Mouse (Mus musculus) brain, adult 2 months (tissue): ENCODE data around the gene Zfp280c.

Experiments
- DNase-seq: peaks from one replicate; pipeline ENCODE4 v3.0.0; 2011; ENCODE audit warnings: low read depth, low spot score

The Zfp280c gene

DNA sequence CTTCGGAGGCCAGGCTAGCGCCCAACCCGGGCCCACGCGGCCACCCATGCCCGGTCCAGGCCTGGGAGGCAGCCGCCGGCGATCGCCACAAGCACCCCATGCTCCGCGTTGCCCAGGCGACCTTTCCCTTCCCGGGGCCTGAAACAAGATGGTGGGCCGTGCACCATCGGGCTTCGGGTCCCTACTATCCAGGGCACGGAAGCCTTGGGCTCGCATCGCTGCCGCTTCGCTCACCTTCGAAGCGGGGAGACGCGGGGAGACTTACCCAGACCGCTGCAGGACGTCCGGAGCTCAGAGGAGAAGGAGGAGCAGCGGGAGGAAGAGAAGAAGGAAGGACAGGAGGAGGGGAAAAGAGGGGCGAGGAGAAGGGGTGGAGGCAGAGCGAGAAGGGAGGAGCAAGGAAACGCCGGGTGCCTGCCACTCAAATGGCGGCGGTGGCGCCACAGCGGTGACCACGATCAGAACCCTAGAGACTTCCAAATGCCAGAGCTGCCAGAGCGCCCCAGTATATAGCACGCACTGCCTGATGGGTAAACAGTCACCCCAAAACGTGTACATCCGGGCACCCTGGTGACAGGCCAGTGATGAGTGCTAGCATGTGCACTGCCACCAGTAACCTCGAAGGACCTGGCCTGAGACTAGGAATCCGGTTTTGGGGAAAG, at the start of gene Zfp280c:
Zfp280c (minus strand) TSS at position 406 of the 662 bp plus-strand sequence.
- DNase-seq, result peak; percentile 91

- DNase-seq, result no peak
Measured at GRCm38 (mm10) chrX:48637032-48637431, 42.7 kb upstream of the Zfp280c start.

GRCm38 (mm10) chrX:48624054-48624420, 29.7 kb upstream of the Zfp280c start:
- no peak for DNase-seq

DNA sequence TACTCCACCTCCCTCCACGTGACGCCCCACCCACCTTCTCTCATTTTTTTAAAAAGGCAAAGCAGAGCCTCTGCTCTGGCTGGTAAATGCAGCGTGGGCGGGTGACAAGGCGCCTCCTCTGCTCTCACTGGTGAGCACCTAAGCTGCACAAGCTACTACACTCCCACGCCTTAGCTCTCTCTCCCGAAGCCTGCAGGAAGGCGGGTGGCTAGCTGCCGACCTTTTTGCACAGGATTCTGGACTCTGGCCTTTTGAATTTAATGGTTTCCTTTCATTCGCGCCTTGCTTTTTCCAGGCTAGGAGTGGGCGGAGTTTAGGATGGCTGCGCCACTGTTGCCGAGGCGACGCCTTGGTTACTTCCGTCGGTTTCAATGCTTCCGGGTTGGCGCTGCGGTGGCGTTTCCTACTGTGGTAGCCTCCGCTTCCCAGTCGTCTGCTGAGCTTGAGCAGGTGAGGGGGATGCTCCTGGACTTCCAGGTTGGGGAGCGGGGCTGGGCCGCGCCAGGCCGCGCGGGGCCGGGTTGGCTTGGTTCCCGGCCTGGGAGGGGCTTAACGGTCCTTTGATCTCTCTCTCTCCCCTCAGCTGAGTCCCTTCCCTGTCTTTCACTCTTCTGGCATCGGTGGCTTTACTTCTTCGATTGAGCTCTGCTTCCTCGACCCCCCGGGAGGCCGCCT, 29.2 kb upstream of the Zfp280c start, which contains the start of gene Slc25a14:
Slc25a14 (plus strand) TSS at position 35 of the 675 bp plus-strand sequence.
- DNase-seq, result peak; percentile 93

DNA sequence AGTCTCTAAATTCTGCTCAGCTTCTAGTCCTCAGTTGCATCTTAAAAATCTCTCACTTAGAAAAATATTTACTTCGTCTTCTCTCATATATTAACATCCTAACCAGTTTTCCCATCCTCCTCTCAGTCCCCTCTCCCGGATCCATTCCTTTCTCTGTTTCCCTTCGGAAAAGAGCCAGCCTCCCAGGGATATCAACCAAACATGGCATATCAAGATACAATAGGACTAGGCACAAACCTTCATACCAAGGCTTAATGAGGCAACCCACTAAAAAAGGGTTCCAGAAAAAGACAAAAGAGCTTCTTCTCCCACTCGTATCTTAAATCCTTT, 28.7 kb upstream of the Zfp280c start:
- DNase-seq, result no peak

DNA sequence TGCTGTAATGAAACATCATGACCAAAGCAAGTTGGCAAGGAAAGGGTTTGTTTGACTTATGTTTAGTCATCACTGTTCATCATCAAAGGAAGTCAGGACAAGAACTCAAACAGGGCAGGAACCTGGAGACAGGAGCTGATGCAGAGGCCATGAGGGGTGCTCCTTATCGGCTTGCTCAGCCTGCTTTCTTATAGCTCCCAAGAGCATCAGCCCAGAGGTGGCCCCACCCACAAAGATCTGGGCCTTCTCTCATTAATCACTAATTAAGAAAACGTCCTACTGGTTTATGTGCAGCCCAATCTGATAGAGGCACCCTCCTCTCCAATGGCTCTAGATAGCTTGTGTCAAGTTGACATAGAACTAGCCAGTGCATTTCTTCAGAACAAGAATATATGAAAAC, 10.6 kb upstream of the Zfp280c start:
- no peak for DNase-seq

DNA sequence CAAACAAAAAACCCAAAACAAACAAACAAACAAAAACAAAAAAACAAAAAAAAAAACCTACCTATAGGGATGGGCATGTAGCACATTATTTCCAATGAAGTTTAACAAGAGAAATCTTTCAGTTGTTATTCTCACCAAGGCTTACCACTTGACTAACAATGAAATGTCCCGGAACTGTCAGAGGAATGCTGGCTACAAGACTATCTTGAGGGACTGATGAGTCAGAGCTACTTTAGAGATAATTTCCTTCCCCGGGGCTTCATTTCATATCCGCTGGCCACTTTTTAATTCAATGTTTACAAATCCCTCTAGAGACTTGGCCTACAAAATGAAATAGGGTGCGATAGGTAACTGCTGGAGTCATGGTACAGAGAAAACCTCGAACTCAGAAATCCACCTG, 2.6 kb upstream of the Zfp280c start:
- DNase-seq, result no peak

GRCm38 (mm10) chrX:48596053-48596452, 1.7 kb upstream of the Zfp280c start:
- no peak for DNase-seq

DNA sequence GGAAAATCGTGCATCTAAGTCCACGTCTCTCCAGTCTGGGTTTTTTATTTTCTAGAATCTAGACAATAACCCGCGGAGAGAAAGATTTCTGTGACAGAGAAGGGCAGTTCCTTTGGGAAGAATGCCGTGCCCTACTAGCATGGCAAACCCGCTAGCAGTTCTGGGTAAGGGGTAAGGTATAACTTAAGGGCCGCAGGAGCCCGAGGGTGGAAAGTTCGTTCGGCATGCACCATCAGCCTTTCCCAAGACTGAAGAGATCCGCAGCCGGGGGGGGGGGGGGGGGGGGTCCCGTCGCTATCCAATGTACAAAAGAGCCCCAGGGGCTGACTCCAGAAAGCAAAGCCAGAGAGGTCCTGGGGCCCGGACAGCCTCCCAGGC, 594 bp downstream of the Zfp280c start:
- DNase-seq, result peak; percentile 7

GRCm38 (mm10) chrX:48583332-48583731, 11.0 kb downstream of the Zfp280c start:
- no peak for DNase-seq

- peak; percentile 88 for DNase-seq
Measured at GRCm38 (mm10) chrX:48532175-48532574, 62.1 kb downstream of the Zfp280c start.

DNA sequence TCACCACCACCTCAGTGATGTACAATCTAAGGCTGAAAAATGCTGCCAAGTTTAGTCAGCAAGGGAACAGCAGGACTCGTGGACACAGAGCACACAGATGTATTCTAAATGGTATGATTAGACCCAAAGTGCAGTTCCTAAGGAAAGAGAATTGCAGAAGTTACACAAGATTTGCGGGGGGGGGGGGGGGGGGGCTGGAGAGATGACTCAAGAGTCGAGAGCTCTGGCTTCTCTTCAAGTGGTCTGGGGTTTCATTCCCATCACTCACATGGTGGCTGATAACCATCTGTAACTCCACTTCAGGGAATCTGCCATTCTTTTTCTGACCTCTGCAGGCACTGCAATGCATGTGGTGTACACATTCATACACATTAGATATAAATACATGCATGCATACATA, 67.9 kb downstream of the Zfp280c start:
- no peak for DNase-seq

DNA sequence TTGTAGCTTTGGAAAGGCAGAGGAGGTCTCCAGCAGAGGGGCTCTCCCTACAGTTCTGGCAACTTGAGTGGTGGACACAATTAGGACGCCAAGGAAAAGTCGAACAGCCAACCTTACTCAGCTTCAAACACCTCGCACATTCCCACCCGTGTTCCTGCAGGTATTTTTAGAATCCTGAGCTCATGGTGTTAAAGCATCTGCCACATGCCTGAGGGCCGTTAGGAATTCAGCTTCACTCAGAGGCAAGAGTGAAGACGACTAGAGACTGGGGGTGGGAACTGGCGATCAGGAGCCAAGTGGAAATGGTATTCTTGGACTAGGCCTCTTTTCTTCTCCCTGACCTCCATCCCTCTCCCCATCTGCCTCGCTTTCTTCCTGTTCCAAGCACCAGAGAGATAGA, 68.4 kb downstream of the Zfp280c start:
- DNase-seq, result peak; percentile 87

- no peak for DNase-seq
Measured at GRCm38 (mm10) chrX:48525332-48525731, 69.0 kb downstream of the Zfp280c start.

GRCm38 (mm10) chrX:48523512-48523911, 70.8 kb downstream of the Zfp280c start:
- peak; percentile 23 for DNase-seq

DNA sequence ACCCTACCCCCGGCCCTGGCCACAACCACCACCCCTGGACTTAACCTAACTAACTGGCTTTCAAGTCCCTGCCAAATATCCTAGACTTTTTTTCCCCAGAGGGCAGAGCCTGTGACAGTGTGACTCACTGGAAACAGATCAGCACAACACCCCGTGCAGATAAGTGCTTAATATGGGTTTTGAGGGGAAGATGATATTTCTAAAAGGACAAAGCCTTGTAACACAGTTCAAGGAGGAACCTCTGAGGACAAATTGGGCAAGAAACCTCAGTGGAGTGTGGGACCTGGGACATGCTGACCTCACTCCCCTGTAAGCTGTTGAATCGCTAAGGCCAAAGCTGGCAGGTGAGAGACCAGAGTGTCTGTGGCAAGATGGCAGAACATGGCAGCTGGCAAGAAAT, 72.7 kb downstream of the Zfp280c start:
- DNase-seq, result peak; percentile 13

GRCm38 (mm10) chrX:48519549-48520085, 74.7 kb downstream of the Zfp280c start:
- DNase-seq, result peak; percentile 25

- DNase-seq, result peak; percentile 84
Measured at GRCm38 (mm10) chrX:48518808-48519548, 75.3 kb downstream of the Zfp280c start, which contains the start of gene Rab33a. TSS of gene Rab33a (plus strand) at chrX:48519285.

DNA sequence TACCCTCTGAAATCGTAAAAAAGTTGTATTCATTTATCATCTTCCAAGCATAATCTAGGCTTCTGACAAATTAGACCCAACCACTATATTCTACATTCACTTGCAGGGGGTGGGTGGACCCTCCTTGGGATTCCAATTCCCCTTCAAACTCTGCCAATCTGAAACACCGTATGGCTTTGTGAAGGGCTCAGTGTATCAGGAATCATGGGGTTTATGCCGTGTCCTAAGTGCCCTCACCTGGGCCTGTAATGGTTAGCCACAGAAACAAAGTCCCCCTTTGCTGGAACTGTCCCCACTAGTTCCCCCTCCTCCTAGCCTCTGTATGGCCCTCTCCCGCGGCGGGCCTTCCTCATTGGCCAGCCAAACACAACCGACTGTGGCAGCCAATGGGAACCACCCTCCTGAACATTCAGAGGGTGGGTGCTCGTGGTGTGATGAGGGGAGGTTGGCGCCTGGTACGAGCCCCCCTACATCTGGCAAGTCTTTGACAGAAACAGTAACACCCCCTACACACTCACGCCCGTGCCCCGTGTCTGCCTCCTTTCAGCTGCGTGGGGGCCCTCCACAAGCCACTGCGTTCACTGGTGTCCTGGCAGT, 76.0 kb downstream of the Zfp280c start:
- DNase-seq, result peak; percentile 84

- DNase-seq, result no peak
Measured at GRCm38 (mm10) chrX:48513824-48514223, 80.5 kb downstream of the Zfp280c start.

DNA sequence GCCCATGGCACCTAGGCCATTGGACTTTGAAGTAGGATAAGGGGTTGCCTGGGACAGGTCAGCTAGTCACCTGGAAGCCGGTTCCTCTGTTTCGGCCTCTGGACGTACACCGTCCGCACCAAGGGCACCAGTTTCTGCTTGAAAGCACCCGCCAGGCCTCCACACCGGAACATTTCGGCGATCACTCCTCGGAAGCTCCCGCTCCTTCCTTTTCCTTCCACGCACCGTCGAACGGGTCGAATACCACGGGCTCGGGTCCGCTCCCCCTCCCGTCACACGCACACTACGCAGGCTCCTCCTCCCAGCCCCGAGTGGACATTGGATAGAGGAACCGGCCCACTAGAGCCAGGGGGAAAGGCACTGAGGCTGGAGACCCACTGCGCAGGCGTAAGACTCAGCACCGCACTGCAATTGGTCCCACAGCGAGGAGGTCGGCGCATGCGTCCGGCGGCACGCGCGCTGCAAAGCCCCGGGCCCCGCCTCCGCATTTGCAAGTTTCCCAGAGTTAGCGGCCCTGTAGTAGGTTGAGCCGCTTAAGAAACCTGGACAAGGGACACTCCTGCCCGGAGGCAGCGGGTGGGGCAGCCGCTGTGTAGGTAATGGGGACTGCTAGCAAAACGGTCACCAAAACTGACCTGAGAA, 81.0 kb downstream of the Zfp280c start, which contains the start of gene Aifm1:
Aifm1 (minus strand) TSS at position 398 of the 642 bp plus-strand sequence.
- peak; percentile 97 for DNase-seq
